Mouse (Mus musculus): ENCODE results near the gene Bid.

The Bid gene

DNA sequence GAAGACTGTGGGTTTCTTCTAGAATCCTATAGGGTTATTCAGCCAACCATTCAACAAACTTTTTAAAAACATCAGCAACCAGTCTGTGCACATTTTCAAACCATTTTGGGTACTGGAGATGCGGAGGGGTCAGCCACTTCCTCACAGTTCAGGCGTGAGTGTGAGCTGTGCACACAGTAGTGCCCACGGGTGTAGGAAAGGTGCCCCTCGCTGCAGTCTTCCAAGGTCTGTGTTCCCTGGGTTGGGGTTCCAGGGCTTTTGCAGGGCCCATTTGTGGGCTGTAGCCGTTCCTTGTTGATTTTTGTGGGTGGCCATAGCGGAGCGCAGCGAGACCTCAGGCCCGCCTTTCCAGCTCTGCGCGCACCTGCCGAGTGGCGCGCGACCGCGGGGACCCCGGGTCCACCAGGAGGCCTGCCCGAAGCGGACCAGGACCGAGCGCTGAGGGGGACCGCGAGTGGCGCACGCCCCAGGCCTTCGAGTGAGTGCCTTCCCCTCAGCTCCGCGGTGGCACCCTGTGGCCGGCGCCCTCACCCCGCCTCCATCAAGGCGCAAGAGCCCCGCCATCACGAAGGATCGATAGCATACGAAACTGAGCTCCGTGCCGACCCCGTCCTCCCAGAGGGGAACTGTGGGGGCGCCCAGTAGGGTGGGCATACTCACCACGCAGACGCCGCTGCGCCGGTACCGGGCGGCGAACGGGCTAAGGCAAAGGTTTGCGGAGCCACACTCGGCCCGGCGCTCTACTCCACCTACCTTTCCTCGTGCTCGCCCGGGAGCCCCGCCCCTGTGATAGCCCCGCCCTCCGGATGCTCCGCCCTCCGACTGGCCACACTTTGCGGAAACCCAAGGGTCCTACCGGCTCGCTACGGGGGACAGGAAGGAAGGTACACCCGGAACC is at the start of gene Bid:
Gene Bid (minus strand): TSS at position 780 of the 898 bp plus-strand sequence.
- DNase-seq: peak; percentile 97 to 99

DNA sequence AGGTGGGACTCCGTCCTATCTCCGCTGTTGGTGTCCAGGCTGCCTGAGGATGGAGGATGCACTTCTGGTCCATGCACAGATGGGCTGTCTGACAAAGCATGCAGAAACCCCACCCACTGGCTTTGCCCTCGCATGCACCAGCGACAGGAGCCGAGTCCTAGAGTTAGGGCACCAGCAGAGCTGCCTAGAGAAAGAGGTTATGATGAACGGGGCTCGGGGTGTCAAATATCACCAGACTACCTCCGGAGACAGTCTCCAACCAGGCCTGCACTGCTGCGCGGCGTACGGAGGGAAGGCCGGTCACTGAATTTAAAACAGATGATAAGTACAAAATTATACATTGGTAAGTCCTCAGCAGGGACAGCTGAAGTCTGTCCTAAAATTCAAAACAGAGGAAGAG is 49.2 kb upstream of the Bid start:
- no peak for DNase-seq

DNA sequence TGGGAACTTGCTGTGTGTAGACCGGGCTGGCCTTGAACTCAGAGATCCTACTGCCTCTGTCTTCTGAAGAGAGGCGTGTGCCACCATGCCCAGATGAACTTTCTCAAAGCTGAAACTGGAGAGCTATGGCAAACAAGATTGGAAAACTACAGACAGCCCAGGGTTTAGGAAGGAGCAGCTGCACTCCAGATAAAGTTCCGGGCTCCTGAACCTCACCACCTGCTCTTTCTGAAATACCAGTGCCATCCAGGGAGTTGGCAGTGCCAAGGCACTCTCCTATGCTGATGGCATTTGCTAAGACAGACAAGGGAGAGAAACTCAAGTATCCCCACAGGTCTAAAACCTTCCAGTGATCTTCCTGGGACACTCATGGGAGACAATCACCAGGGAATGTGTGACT is 47.5 kb upstream of the Bid start:
- DNase-seq: no peak

DNA sequence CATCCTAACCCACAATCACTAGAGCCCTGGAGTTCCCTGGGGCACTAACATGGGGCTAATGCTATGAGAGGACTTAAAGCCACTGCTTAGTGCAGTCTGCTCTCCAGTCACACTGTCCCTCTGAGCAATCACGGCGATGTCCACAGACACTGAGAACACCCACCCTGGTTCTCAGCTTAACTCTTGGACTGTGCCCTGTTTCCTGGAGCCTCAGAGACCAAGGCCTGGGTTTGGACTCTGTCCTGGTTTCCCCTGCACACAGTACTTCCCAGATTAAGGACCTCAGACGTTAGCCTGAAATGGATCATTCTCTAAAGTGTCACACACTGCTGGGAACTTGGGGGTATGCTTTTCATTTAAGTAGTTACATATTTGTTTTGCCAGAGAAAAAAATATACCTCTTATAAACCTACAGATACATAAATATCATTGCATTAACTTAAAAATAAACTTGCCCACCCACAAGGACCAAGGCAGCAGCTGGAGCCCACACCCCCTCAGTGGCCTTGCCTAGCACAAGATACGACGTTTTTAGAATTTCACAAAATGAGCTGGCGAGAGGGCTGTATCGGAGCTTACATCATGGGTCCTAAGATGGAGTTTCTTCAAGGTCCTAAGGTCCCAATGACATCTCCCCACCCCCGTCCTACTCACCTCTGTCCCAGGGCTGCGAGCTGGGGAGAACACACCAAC is 43.8 kb upstream of the Bid start:
- DNase-seq: no peak

DNA sequence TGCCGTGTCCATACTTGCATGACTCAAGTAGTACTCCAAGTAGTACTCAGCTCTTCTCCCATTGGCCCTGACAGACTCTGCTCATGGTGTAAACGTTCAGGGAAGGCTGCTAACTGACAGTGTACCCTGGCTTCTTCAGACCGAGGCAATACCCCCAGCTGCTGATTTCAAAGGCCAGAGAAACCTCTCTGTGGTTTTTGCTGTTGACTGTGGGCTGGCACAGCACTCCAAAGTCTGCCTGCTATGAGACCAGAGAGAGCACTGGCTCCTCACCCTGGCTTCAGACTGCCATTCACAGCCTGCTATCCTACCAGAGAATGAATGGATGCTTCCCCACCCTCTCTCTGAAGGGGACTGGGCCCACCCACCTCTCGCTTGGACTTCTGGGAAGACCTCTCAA is 40.7 kb upstream of the Bid start:
- peak; percentile 68 to 81 for DNase-seq

DNA sequence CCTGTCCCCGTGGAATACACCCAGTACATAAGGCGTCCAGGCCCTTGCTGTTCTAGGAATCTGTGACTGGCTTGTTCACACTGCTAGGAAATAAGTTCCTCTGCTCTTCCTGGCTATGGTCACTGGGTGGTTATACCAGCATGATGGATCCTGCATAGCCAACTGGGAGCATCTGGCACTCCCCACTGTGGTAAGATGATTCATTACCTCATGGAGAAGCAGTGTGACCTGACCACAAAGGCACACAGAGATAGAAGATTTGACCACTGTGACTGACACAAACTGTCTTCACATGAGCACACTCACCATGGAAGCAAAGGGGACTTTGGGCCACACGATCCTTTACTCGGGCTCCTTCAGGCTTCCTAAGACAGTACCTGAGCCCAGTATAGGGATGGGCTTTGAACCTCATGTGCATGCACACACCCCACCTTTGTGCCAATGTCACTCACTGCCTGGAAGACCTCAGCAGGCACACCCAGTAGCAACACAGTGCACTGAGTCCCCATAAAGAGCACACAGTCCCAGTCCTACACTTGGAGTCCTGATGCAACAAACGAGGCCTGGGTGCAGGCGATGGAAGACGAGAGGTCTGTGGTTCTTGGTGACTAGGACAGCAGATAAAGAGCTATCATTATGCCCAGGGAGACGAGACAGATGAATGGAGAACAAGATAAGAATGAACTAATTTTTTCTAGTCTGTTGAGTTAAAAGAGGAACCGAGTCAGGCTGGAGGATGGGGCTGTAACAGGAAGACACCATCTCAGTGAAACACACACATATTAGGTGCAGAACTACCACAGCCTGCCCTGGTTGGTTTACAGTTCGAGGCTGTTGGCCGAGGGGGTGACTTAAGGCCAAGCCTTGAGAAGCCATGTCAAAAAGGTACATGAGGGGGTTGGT is 39.9 kb upstream of the Bid start:
- peak; percentile 32 to 41 for DNase-seq

DNA sequence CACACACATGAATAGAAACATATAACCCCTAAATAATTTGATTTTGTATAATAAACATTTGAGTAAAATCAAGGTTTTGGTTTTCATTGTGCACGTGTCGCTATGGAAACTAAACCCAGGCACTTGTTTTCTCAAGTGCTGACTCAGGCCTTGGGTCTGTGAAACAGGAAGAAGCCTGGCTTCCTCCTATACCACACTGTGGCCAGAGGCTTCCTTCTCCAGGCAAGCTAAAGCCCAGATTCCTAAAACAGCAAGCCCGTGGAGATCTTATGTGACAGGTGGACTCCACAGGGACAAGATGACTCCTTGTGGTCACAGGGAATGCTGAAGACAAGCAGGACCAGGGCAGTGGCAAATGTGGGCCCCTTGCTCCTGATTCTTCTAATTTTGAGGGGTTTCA is 38.6 kb upstream of the Bid start:
- peak; percentile 42 to 52 for DNase-seq

DNA sequence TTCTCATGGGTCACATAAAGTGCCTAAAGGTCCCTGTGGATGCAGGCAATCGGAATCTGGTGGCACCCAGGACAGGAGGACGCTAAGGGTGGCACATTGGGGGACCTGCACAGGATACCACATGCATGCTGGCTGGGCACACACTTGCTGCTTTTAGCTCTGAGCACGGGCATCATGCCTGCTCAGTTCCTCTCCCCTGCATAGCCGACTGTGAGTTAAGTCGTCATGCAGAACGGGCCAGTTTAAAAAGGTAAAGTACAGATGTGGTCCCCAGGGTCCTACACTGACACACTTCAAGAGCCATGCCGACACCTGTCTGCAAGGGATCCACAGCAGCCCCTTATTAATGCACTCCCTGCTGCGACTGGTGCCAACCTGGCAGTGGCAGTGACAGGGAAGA is 37.6 kb upstream of the Bid start:
- DNase-seq: no peak

DNA sequence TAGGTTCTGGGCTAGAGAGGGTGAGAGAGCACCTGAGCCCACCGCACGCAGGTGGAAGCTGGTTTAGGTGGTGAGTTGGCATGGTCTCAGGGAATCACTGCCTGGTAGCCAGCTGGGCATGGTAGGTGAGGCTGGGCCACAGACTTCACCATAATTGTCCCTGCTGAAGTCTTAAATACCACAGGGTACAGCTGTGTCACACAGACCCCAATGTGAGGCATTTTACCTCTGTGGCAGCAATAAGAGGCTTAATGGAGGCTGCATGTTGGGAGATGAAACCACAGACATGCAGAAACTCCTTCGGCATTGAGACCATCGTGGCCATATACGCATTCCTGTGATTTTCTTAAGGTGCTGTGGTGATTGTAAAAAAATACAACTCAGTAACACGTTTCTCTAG is 35.8 kb upstream of the Bid start:
- DNase-seq: no peak

DNA sequence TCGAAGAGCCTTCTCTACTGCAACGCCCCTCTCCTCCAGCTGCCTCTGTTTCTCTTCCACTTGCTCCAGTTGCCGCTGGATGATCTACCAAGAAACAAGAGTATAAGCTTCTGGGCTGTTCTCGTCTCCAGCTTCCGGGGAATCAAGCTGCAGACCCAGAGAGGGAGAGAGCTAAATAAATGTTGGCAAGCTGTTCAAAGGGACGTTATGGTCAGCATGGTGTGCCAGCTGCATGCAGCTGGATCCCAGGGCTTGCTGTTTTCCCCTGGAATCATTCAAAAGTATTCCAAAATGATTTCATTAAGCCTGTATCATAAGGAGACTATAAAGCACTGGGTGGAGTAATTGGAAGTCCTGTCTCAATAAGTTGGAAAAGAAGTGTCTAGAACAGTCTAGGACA is 34.7 kb upstream of the Bid start:
- DNase-seq: no peak

DNA sequence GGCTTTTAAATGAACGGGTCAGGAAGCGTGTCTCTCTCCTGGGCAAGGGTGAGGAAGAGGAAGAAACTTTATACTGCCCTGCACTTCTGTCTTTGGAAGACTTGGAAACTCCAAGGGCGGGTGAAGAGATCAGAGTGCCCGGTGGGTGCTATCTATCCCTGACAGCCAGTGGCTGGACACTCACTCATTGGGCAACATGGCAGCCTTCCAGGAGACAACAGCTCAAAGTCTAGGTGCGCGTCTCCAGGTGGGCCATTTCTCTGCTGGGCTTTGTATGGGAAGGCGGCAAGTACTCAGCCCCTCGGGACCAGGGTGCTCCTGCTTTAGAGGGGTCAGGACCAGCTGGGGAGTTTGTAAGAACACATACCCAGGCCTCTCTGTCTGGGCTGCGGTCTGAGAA is 28.9 kb upstream of the Bid start:
- DNase-seq: no peak

DNA sequence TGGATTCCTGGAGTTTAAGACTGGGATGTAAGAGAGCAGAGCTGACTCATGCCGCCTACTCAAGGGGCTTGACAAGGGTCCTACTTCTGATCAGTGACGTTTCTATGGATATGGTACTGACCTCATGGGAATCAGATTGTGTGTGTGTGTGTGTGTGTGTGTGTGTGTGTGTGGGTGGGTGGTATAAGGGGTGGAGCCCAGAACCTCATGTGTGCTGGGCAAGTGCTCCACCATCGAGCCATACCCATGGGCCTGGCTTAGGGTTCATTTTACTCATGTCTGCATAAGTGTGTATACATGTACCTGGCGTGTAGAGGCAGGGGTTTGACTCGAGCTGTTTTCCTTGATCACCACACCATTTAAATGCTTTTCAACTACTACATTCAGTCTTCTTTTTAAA is 27.3 kb upstream of the Bid start:
- DNase-seq: no peak

DNA sequence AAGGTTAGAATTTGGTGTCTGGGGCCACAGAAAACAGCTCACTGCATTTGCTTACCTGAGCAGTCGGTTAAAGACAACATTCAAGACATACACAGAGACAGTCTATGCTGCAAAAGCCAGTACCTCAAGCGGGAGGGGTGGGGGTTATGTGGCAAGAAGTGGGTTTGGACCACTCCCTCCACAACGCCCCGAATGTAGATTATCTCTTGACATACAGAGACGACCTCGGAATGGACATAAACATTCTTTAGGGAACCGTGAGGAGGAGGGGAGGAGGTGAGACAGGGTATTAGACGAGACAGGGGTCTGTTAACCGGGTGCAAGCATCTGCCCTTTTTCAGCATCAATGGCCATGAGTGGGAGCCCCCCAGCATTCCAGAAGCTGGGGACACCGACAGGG is 26.9 kb upstream of the Bid start:
- no peak for DNase-seq

DNA sequence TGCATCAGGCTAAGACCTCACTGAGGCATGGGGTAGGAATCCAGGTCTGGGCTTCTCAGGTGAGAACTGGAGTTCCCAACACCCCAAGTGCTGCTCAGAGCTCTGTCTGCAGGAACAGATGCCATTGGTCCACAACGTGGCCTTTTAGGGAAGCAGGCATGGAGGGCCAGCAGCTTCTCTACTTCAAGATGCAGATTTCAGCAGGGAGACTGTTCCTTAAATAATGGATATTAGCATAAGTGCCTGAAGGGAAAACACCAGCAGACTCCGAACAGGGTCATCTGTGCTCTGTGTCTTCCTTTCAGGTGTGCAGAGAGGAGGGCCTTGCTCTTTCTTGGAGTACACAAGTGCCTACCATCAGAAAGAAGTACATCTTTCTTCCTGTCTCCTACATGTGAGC is 26.4 kb upstream of the Bid start:
- no peak for DNase-seq

DNA sequence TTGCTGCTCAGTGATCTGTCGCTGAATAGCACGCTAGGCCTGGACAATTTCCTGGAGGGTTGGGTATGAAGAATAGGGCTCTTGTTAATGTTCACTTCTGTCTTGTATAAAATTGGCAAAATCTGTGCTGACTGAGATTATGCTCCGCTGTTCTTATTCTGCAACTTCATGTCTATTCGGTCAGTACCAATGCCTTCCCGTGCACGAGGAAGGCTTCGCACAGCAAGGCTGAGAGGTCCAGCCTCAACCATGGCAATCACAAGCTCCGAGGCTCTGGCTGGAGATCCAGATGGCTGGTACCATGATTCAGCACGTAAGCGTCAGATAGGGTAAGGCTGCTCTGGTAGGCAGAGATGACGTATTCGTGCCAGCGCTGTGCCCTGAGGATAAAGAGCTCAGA is 24.9 kb upstream of the Bid start:
- DNase-seq: no peak

DNA sequence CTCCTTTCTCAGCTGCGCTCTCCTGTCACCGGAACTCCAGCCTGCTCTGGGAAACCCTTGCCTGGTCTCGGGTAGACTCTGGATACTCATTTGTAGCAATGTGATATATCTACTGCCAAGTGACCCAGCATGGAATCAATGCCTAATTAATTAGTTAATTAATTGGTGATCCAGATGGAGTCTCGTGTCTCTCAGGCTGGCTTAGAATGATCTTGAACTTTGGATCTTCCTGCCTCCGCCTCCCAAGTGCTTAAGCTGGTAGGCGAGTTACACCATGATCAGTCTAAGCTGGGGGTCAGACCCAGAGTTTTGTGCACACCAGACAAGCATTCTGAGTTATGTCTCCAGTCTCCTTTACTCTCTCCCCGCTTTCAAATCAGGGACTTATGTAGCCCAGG is 24.4 kb upstream of the Bid start:
- no peak for DNase-seq

DNA sequence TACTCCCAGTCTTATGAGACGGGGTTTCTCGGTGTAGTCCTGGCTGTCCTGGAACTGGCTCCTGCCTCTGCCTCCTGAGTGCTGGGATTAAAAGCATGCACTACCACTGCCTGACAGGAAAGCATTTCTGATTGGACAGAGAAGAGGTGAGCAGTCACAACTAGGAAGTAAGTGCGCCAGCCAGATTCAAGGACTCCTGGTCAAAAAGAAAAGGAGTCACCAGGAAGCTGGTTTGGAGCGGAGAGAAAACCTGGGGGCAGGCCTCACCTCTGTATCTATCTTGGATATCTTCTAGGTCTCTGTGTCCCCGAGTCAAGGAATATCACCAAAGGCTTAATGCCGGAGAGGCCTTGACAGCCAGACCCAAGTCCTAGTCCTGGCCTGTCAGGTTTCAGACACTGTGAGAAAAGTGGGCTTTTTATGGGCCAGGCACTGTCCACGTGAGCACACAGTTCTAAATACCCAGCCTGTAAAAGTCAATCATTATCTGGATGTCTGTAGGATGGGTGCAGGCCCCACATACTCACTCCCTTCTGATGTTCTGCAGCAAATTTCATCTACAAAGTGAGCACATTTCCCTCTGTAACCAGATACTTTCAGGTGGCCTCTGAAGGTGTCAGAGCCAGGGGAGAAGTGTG is 23.9 kb upstream of the Bid start:
- DNase-seq: no peak

DNA sequence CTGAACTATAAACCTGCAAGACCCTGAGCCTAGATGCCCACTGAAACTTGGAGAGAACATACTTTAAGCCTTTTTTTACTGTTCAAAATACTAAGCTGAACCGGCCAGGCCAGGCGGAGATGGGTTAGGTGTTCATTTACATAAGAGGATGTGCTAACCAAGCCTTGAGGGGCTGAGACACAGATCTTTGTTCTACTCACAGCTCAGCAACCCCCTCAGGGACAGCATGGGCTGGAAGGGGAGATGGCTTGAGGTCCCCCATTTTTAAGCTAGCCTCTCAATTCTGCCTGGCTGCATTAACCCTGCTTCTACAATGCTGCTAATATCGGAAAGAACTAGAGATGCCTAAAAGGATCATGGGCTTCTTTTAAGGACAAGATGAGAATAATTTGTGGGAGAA is 23.1 kb upstream of the Bid start:
- no peak for DNase-seq

DNA sequence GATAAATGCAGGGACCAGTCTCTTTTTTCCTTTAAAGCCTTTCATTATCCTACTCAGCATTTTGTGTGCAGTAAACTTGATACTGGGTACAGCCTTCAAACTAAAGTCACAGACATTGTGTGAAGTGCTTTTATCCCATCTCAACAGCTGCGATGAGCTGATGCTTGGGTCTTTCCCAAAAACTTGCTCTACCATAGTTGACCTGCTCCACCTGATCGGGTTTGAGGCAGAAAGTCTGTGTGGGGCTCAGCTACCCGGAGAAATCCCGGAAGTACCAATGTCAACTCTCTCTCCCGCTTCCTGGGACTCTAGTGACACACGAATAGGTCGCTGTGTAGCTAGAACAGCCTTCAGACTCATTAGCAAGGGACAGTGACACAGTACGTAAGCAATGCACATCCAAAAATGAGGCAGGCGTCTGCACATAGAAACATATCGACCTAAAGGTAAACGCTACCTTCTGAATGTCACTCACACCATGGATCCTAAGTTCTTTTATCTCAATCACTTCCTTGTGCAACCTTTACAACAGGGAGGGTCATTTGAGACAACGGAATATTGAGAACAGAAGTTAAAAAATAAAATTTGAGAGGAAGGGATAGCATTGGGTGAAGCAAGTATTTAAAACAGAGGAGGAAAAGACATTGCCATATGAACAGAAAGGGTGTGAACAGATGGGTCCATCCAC is 22.3 kb upstream of the Bid start:
- no peak for DNase-seq

DNA sequence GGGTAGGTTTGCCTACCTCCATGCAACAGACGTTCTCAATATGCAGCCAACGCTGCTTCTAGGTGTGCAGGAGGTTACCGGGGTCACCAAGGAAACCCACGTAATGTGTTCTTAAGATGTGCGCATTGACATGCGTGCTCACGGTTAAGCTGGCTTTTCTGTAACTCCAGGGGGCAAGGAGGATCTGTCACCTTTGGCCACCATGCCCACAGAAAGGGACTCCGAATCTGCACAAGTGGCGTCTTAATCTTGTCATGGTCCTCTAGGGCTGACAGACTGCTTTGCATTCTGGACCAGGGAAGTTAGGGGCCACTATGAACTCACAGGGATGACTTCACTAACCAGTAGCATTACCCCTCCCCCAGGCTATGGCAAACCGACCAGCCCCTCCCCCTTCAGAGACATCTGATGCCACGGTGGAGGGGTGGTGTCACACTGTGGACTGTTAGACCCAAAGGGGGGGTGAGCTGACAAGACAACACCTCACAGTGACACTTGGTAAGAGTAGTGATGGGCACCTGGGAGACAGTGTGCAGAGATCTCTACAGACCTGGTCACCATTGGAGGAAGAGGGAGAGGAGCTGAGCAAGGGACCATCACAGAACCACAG is 21.5 kb upstream of the Bid start:
- no peak for DNase-seq

DNA sequence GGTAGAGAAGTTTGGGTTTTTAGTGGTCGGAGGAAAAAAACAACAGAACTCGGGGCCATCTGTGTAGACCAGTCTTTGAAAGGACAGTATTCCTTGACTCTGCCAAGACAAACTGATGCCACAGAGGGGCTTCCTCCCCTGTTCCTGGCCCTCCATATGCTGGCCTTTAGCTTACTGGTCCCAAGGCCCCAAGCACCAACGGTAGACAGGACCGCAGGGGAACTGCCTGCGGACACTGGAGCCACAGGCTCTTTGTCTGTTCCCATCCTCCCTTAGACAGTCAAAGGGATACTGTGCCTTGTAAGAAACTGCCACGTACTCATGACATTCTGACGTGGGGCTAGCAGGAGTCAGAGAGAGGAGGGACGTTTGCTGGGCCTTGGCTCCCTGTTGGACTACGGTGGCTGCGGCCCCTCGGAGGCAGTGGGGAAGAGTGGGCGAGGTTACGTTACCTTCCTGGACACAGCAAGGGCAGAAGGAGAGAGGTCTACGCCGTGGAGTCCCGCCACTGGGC is 20.5 kb upstream of the Bid start:
- no peak for DNase-seq

DNA sequence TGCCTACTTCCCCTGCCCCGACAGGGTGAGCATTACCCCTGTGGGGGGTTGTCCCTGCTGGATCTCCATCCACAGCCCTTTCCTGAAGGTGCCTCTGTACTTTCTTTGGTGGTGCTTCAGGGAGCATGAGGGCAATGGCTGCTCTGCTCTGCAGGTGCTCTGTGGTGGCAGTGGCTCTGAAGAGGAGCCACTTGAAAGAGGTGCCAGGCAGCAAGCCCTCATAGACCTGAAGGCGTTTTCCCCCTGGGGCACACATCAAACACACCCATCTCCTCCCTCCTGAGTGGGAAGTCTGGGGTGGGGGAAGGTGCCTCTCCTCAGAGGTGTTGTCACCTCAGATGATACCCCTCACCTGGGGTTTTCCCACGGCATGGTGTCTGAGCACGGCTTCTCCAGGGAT is 17.5 kb upstream of the Bid start:
- peak; percentile 77 to 89 for DNase-seq

Measured in thymus, postnatal 36 days (tissue).